Mouse (Mus musculus): Measurements from ENCODE around the gene Plekhj1. TPM values are rescaled to one million over a fixed set of nuclear protein-coding genes. Genes with fewer than 3 reads are reported as not detected.
A peak's percentile ranks its signal among the peaks of the same experiment; 100 is the strongest.
"Not testable (repeated sequence)": the region's sequence is repeated elsewhere in the genome, so short reads cannot be mapped to it uniquely, and the experiment has no call there.

Plekhj1 gene
- polyA plus RNA-seq, 1 experiment from 2014 or later = 140 TPM

DNA sequence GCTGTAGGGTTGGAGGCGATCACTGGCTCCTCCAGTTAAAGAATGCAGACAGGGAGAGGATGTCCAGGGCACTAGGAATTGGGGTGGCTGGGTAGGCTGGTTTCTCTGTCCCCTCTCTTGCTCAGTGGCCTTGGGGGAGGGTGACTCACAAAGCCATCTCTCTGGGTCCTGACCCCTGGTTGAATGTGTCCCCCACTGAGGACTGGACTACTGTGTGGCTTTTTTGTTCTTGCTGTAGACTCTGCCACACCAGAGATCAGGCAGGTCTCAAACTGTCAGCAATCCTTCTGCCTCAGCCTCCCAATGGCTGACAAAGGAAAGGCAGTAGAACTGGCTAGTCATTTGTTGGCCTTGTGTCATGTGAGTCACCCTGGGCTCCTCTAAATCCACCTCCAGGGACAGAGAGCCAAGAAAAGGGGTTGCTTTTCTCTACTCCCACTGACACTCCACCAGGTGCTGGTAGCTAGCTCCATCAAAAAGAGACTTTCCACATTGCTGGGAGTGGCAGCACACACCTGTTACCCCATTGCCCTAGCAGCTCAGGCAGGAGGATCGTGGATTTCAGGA is 40.0 kb upstream of the Plekhj1 start:
- H3K9me3 ChIP-seq (ENCODE audit: control insufficient read depth, low read length) = 0 out of 2 replicates have a peak, but pooled peaks cover 4% of the 10 kb centered on the region
- no peak overlapping the region for H3K4me3 ChIP-seq (ENCODE audit: low read length)
- H3K4me1 ChIP-seq (ENCODE audit: control insufficient read depth, insufficient read depth, low read depth, low read length) = peaks cover 6% of the 10 kb centered on the region
- peaks cover 8% of the 10 kb centered on the region; the same call in 1 of the 2 replicates for H3K36me3 ChIP-seq (ENCODE audit: control insufficient read depth, insufficient read depth, low read length)
- no peak overlapping the region for H3K4me2 ChIP-seq (ENCODE audit: low read length)
- peaks cover 27% of the 10 kb centered on the region for H3K27me3 ChIP-seq (replicated peaks; ENCODE audit: control insufficient read depth, insufficient read depth, low read length)
- no peak overlapping the region for H3K9ac ChIP-seq (ENCODE audit: low read depth, low read length)
- no peak for ATAC-seq
- WGBS = 70% methylated on average over 2 of the region's 2 CpGs
- H3K27ac ChIP-seq (ENCODE audit: low read depth, low read length) = no peak overlapping the region

DNA sequence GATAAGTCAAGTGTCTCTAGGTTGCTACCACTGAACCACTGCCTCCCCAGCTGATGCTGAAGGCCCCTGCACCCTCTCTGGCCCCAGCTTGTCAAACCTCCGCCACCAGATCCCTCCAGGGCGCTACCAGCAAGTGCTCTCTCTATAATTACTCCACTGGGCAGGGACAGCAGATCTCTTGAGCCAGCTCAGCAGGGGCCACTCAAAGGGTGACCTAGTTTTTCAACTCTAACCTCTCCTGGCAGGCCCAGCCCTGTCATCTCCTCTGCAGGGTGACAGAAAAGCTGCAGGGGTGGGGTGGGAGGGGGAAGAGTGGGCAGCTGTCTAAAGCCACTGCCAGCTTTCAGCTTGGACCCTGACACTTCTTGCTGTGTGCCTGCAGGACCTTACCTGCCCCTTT is 39.4 kb upstream of the Plekhj1 start:
- WGBS = 23% methylated on average over 2 of the region's 2 CpGs
- H3K27me3 ChIP-seq (replicated peaks; ENCODE audit: control insufficient read depth, insufficient read depth, low read length) = peaks cover 22% of the 10 kb centered on the region
- no peak overlapping the region for H3K4me3 ChIP-seq (ENCODE audit: low read length)
- H3K36me3 ChIP-seq (ENCODE audit: control insufficient read depth, insufficient read depth, low read length) = peaks cover 8% of the 10 kb centered on the region; the same call in 1 of the 2 replicates
- H3K27ac ChIP-seq (ENCODE audit: low read depth, low read length) = no peak overlapping the region
- no peak overlapping the region for H3K9ac ChIP-seq (ENCODE audit: low read depth, low read length)
- ATAC-seq = no peak
- no peak overlapping the region for H3K4me2 ChIP-seq (ENCODE audit: low read length)
- peaks cover under 1% of the 10 kb centered on the region for H3K4me1 ChIP-seq (ENCODE audit: control insufficient read depth, insufficient read depth, low read depth, low read length)
- 0 out of 2 replicates have a peak, but pooled peaks cover 4% of the 10 kb centered on the region for H3K9me3 ChIP-seq (ENCODE audit: control insufficient read depth, low read length)

DNA sequence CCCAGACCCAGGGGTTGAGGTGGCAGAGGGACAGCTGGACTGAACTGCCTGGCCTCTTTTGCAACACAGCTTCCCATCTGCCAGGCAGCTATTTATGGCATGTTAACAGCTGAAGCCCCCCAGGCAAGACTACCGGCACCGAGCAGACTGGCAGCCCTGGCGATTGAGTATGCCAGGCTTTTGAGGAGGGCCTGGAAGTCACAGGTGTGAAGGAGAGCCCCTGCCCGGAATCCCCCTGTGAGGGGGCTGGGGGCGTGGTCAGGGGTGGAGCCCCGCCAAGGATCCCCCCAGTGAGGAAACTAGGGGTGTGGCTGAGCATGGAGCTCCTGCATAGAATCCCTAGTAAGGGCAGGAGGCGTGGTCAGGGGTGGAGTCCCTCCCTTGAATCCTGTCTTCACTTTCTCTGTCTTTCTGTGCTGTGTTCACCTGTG is 38.5 kb upstream of the Plekhj1 start:
- Histone ChIP-seq H3K9me3 (ENCODE audit: control insufficient read depth, low read length) (0 out of 2 replicates have a peak, but pooled peaks cover 4% of the 10 kb centered on the region), H3K9ac (ENCODE audit: low read depth, low read length) (no peak overlapping the region), H3K4me3 (ENCODE audit: low read length) (no peak overlapping the region), H3K4me1 (ENCODE audit: control insufficient read depth, insufficient read depth, low read depth, low read length) (no peaks in the 10 kb centered on the region; the same call in none of the 2 replicates), H3K27me3 (replicated peaks; ENCODE audit: control insufficient read depth, insufficient read depth, low read length) (peaks cover 21% of the 10 kb centered on the region), H3K4me2 (ENCODE audit: low read length) (no peak overlapping the region), H3K36me3 (ENCODE audit: control insufficient read depth, insufficient read depth, low read length) (peaks cover 8% of the 10 kb centered on the region; the same call in 1 of the 2 replicates), H3K27ac (ENCODE audit: low read depth, low read length) (no peak overlapping the region)
- ATAC-seq = no peak
- 44% methylated on average over 7 of the region's 7 CpGs for WGBS

DNA sequence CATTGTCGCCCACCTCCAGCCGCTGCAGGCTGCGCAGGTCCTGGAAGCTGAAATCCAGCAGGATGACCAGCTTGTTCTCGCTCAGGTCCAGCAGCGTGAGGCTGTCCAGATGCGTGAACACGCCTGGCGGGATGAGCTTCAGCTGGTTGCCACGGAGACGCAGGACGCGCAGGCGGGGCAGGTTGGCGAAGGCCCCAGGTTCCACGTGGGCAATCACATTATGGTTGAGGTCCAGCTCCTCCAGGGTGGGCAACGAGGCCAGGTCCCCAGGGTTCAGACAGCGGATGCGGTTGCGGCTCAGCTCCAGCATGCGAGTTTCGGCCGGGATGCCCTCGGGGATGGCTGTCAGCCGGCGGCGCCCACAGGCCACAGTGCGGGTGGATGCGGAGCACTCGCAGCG is 37.2 kb upstream of the Plekhj1 start:
- Histone ChIP-seq H3K4me1 (ENCODE audit: control insufficient read depth, insufficient read depth, low read depth, low read length) (no peaks in the 10 kb centered on the region; the same call in 1 of the 2 replicates), H3K9ac (ENCODE audit: low read depth, low read length) (no peak overlapping the region; the same call in 1 of the 2 replicates), H3K9me3 (ENCODE audit: control insufficient read depth, low read length) (0 out of 2 replicates have a peak, but pooled peaks cover 4% of the 10 kb centered on the region), H3K4me3 (ENCODE audit: low read length) (no peak overlapping the region), H3K4me2 (ENCODE audit: low read length) (0 out of 2 replicates have a peak overlapping the region, but pooled peaks have one; percentile 12), H3K27ac (ENCODE audit: low read depth, low read length) (no peak overlapping the region), H3K36me3 (ENCODE audit: control insufficient read depth, insufficient read depth, low read length) (peaks cover 8% of the 10 kb centered on the region; the same call in 1 of the 2 replicates), H3K27me3 (replicated peaks; ENCODE audit: control insufficient read depth, insufficient read depth, low read length) (peaks cover 21% of the 10 kb centered on the region)
- 0 out of 2 replicates have a peak, but pooled peaks have one; percentile 9 for ATAC-seq
- WGBS = 43% methylated on average over 30 of the region's 30 CpGs

DNA sequence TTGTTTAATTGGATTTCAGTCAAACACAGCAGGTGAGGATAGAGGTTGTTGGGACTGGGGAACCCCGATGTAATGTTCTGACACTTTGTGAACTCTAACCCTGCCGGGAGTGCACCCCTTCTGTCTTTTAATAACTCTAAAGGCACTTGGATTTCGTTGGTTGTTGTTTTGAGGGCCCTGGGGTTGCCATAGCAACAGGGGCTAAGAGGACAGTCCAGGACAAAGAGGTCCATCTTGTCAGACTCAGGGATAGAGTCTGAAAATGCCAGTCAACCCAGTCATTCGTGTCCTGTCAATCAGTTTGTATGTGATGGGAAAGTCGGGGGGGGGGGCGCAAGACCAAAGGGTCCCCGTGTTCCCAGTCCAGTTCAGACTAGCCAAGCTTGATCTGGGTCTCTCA is 34.4 kb upstream of the Plekhj1 start:
- peaks cover 19% of the 10 kb centered on the region for H3K36me3 ChIP-seq (ENCODE audit: control insufficient read depth, insufficient read depth, low read length)
- H3K9ac ChIP-seq (ENCODE audit: low read depth, low read length) = no peak overlapping the region
- peaks cover 21% of the 10 kb centered on the region for H3K27me3 ChIP-seq (replicated peaks; ENCODE audit: control insufficient read depth, insufficient read depth, low read length)
- ATAC-seq = no peak
- no peak overlapping the region for H3K27ac ChIP-seq (ENCODE audit: low read depth, low read length)
- 48% methylated on average over 7 of the region's 7 CpGs for WGBS
- H3K4me3 ChIP-seq (ENCODE audit: low read length) = no peak overlapping the region
- H3K9me3 ChIP-seq (ENCODE audit: control insufficient read depth, low read length) = 0 out of 2 replicates have a peak, but pooled peaks cover 4% of the 10 kb centered on the region
- no peak overlapping the region for H3K4me2 ChIP-seq (ENCODE audit: low read length)
- H3K4me1 ChIP-seq (ENCODE audit: control insufficient read depth, insufficient read depth, low read depth, low read length) = peaks cover 8% of the 10 kb centered on the region

DNA sequence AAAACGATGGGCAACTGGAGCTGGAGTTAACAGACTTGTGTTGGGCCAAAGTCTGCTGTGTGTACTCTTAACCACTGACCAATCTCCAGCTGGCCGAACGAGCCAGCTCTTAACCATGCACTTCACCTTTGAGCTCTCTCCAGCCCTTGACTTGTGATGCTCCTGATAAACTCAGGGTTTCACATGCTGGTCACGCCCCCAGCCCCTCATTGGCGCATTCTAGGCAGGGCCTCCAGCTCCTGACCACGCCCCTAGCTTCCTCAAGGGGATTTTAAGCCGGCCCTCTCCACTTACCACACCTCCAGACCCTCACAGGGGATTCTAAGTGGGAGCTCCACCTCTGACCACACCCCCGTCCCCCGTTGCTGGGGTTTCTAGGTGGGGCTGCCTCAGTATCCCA is 32.7 kb upstream of the Plekhj1 start:
- ATAC-seq = no peak
- peaks cover 12% of the 10 kb centered on the region for H3K4me1 ChIP-seq (ENCODE audit: control insufficient read depth, insufficient read depth, low read depth, low read length)
- no peak overlapping the region for H3K4me3 ChIP-seq (ENCODE audit: low read length)
- no peak overlapping the region for H3K27ac ChIP-seq (ENCODE audit: low read depth, low read length)
- 8% methylated on average over 9 of the region's 9 CpGs for WGBS
- H3K27me3 ChIP-seq (replicated peaks; ENCODE audit: control insufficient read depth, insufficient read depth, low read length) = peaks cover 21% of the 10 kb centered on the region
- peaks cover 19% of the 10 kb centered on the region for H3K36me3 ChIP-seq (ENCODE audit: control insufficient read depth, insufficient read depth, low read length)
- H3K9ac ChIP-seq (ENCODE audit: low read depth, low read length) = no peak overlapping the region
- H3K9me3 ChIP-seq (ENCODE audit: control insufficient read depth, low read length) = 0 out of 2 replicates have a peak, but pooled peaks cover 4% of the 10 kb centered on the region
- H3K4me2 ChIP-seq (ENCODE audit: low read length) = no peak overlapping the region

DNA sequence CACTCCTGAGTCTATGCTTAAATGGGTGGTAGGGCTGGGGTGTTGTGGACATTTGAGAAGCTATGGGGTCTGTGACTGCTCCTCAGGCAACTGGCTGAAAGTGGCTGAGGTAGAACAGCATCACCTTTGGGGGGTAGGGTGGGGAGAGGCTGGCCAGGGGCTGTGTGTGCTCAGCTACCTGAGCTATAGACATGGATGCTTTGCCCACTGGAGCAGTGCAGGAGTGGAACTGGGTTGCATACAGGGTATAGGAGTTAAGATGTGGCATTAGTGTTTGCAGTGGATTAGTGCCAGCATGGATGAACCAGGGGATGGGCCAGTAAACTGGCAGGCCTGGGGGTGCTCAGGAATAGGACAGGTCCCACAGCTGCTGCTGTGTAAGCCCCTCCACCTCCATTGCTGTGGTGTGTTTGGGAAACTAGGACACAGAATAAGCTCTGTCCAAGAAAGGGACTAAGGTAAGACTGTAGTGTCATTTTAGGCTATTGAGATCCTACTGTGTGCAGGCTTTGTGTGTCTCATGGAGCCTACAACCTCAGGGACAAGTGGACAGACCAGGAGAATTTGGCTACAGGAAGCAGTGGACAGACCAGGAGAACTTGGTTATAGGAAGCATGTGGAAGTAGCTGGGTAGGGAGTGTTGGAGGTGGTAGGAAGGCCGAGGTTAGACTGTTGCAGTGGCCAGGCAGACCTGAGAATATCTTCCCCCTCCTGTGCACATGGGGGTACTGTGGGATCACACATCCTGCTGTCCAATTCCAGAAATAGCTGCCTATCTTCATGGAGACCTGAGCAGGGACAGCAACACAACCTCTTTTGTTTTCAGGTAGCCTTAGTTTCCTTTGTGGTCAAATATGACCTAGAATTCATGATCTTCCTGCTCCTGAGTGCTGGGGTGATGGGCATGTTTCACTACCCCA is 31.2 kb upstream of the Plekhj1 start:
- Histone ChIP-seq H3K4me1 (ENCODE audit: control insufficient read depth, insufficient read depth, low read depth, low read length) (peaks cover 12% of the 10 kb centered on the region), H3K9me3 (ENCODE audit: control insufficient read depth, low read length) (0 out of 2 replicates have a peak, but pooled peaks cover 1% of the 10 kb centered on the region), H3K4me2 (ENCODE audit: low read length) (no peak overlapping the region), H3K36me3 (ENCODE audit: control insufficient read depth, insufficient read depth, low read length) (peaks cover 14% of the 10 kb centered on the region), H3K27me3 (replicated peaks; ENCODE audit: control insufficient read depth, insufficient read depth, low read length) (peaks cover 10% of the 10 kb centered on the region), H3K4me3 (ENCODE audit: low read length) (no peak overlapping the region), H3K9ac (ENCODE audit: low read depth, low read length) (no peak overlapping the region), H3K27ac (ENCODE audit: low read depth, low read length) (no peak overlapping the region)
- ATAC-seq = no peak
- WGBS = 88% methylated on average over 1 of the region's 1 CpGs

DNA sequence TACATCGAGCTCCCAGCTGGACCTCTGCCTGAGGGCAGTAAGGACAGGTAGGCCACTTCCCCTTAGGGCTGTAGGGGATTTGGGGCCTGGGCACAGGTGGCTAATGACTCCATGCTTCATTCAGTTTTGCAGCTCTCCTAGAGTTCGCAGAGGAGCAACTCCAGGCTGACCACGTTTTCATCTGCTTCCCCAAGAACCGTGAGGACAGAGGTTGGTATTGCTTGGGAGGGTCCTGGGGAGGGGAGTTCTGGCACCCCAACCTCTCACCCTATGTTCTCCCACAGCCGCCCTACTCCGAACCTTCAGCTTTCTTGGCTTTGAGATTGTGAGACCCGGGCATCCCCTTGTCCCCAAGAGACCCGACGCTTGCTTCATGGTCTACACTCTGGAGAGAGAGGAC is 30.2 kb upstream of the Plekhj1 start:
- ATAC-seq; H3K27ac ChIP-seq (ENCODE audit: low read depth, low read length); H3K27me3 ChIP-seq (replicated peaks; ENCODE audit: control insufficient read depth, insufficient read depth, low read length); H3K9me3 ChIP-seq (ENCODE audit: control insufficient read depth, low read length); H3K9ac ChIP-seq (ENCODE audit: low read depth, low read length): not testable (repeated sequence)
- Histone ChIP-seq H3K4me3 (ENCODE audit: low read length) (peak overlapping the region; percentile 77; the same call in 1 of the 2 replicates), H3K36me3 (ENCODE audit: control insufficient read depth, insufficient read depth, low read length) (peaks cover 11% of the 10 kb centered on the region), H3K4me2 (ENCODE audit: low read length) (peak overlapping the region; percentile 98), H3K4me1 (ENCODE audit: control insufficient read depth, insufficient read depth, low read depth, low read length) (peaks cover 12% of the 10 kb centered on the region)
- 79% methylated on average over 9 of the region's 9 CpGs for WGBS
